23 mouse cellular contexts compared by ENCODE assay signal in genomic region chr8:64983150-64983897, GRCm38 (mm10). TPM values are rescaled to one million over a fixed set of nuclear protein-coding genes. Genes with fewer than 3 reads are reported as not detected.
DNase-seq lines count a peak whose midpoint lies in the region; ATAC-seq lines count a peak whose summit lies in the region.
"Had no signal": no experiment of that assay in that cellular context is flagged by ENCODE, and none has a peak within 500 bp of the region (broad histone marks: within the 10 kb centered on the region; RNA-seq: fewer than 3 reads in every experiment).

No protein-coding gene starts in this region.

- DNase-seq in adrenal gland, adult 2 months = peak; percentile 27
- no peak for DNase-seq in adrenal gland, postnatal 4 days (ENCODE audit: low spot score in 2 of 2)
- DNase-seq in left cerebral cortex, postnatal 4 days = peak; percentile 58
- no peak for DNase-seq in left cerebral cortex, postnatal 14 days (ENCODE audit: low spot score in 2 of 2)
- DNase-seq in cerebellum, adult 11-12 months = peak; percentile 8
- DNase-seq in limb, embryonic 10.5 days (ENCODE audit: low spot score) = peak; percentile 31
- no peak for DNase-seq in Muller cell, postnatal 12 days (ENCODE audit: inconsistent ontology term)
- DNase-seq: gastrocnemius, postnatal 36 days; heart, postnatal 14 days; kidney, adult 11 months; layer of hippocampus, adult 9-11 months; lung, adult 2 months; lung, postnatal 36 days; right cerebral cortex, postnatal 25 days; thymus, postnatal 4 days had no signal

- ATAC-seq in intestine, embryonic 15.5 days = no peak
- ATAC-seq: forebrain, embryonic 15.5 days had no signal

- no peak overlapping the region for H3K4me3 ChIP-seq in limb, embryonic 10.5 days
- H3K4me3 ChIP-seq in intestine, embryonic 15.5 days (replicated peaks) = no peak overlapping the region
- H3K4me3 ChIP-seq: forebrain, embryonic 15.5 days; hindbrain, embryonic 13.5 days; midbrain, embryonic 10.5 days; neural tube, embryonic 13.5 days had no signal

- intact Hi-C loops in left cerebral cortex, postnatal 4 days (cut with DNase I) = no loop called here
- intact Hi-C loops in left cerebral cortex, postnatal 14 days (cut with DNase I) = no loop called here

- H3K27ac ChIP-seq in limb, embryonic 10.5 days = no peak overlapping the region
- H3K27ac ChIP-seq in intestine, embryonic 15.5 days = no peak overlapping the region
- H3K27ac ChIP-seq: forebrain, embryonic 15.5 days; hindbrain, embryonic 13.5 days; midbrain, embryonic 10.5 days; neural tube, embryonic 13.5 days had no signal

- H3K9me3 ChIP-seq in limb, embryonic 10.5 days (replicated peaks) = no peaks in the 10 kb centered on the region
- no peaks in the 10 kb centered on the region for H3K9me3 ChIP-seq in intestine, embryonic 15.5 days
- H3K9me3 ChIP-seq: forebrain, embryonic 15.5 days; hindbrain, embryonic 13.5 days; midbrain, embryonic 10.5 days; neural tube, embryonic 13.5 days had no signal

- no peak overlapping the region for H3K4me2 ChIP-seq in intestine, embryonic 15.5 days (replicated peaks)
- H3K4me2 ChIP-seq: forebrain, embryonic 15.5 days; heart, embryonic 11.5 days; hindbrain, embryonic 13.5 days; neural tube, embryonic 13.5 days had no signal

- 80% methylated on average over 20 of the region's 20 CpGs for WGBS in limb, embryonic 10.5 days
- 71% methylated on average over 20 of the region's 20 CpGs for WGBS in intestine, embryonic 15.5 days

- H3K4me1 ChIP-seq in limb, embryonic 10.5 days = peaks cover 9% of the 10 kb centered on the region; the same call in 1 of the 2 replicates
- H3K4me1 ChIP-seq in intestine, embryonic 15.5 days (replicated peaks) = no peaks in the 10 kb centered on the region
- H3K4me1 ChIP-seq: forebrain, embryonic 15.5 days; hindbrain, embryonic 13.5 days; neural tube, embryonic 13.5 days had no signal

- no peaks in the 10 kb centered on the region for H3K36me3 ChIP-seq in limb, embryonic 10.5 days
- H3K36me3 ChIP-seq in intestine, embryonic 15.5 days = no peaks in the 10 kb centered on the region
- H3K36me3 ChIP-seq: forebrain, embryonic 15.5 days; hindbrain, embryonic 13.5 days; midbrain, embryonic 10.5 days; neural tube, embryonic 13.5 days had no signal

- no peaks in the 10 kb centered on the region for H3K27me3 ChIP-seq in limb, embryonic 10.5 days (ENCODE audit: low read depth, poor library complexity, severe bottlenecking)
- no peaks in the 10 kb centered on the region for H3K27me3 ChIP-seq in intestine, embryonic 15.5 days (replicated peaks)
- H3K27me3 ChIP-seq: forebrain, embryonic 15.5 days; hindbrain, embryonic 13.5 days; neural tube, embryonic 13.5 days had no signal

- H3K9ac ChIP-seq in intestine, embryonic 15.5 days = no peak overlapping the region
- H3K9ac ChIP-seq: forebrain, embryonic 15.5 days; hindbrain, embryonic 13.5 days; neural tube, embryonic 13.5 days had no signal

RNA-seq across cellular contexts. Expression of gene Trim75, which starts 4.3 kb away (rescaled TPM):
- total RNA-seq in adrenal gland, adult 2 months (2021) = not detected
- not detected in 2 replicates for polyA plus RNA-seq in adrenal gland, adult 2 months (2012; rRNA removed)
- not detected for total RNA-seq in adrenal gland, postnatal 4 days (2021)
- not detected for total RNA-seq in left cerebral cortex, postnatal 4 days (2021)
- total RNA-seq in left cerebral cortex, postnatal 14 days (2021) = not detected
- polyA plus RNA-seq in limb, embryonic 10.5 days (2016; fragmentation: Nextera tagmentation; extraction: Ambion mirVana) = not detected in 2 replicates
- not detected in 2 replicates for polyA plus RNA-seq in intestine, embryonic 15.5 days (2015; fragmentation: Nextera tagmentation; extraction: Ambion mirVana)
- total RNA-seq: gastrocnemius, postnatal 36 days; heart, postnatal 14 days; left cerebral cortex, postnatal 10 days; liver, adult 2 months had no signal
- polyA plus RNA-seq: forebrain, embryonic 15.5 days; liver, adult 2 months; lung, adult 2 months; midbrain, embryonic 10.5 days had no signal

RNA-seq across cellular contexts. Expression of gene Trim61, which starts 35.0 kb away (rescaled TPM):
- total RNA-seq in adrenal gland, adult 2 months (2021) = not detected
- polyA plus RNA-seq in adrenal gland, adult 2 months (2012; rRNA removed) = not detected in 2 replicates
- total RNA-seq in adrenal gland, postnatal 4 days (2021) = not detected
- total RNA-seq in left cerebral cortex, postnatal 4 days (2021) = not detected
- not detected for total RNA-seq in left cerebral cortex, postnatal 14 days (2021)
- not detected in 2 replicates for polyA plus RNA-seq in limb, embryonic 10.5 days (2016; fragmentation: Nextera tagmentation; extraction: Ambion mirVana)
- not detected in 2 replicates for polyA plus RNA-seq in intestine, embryonic 15.5 days (2015; fragmentation: Nextera tagmentation; extraction: Ambion mirVana)
- total RNA-seq: gastrocnemius, postnatal 36 days; heart, postnatal 14 days; left cerebral cortex, postnatal 10 days; liver, adult 2 months had no signal
- polyA plus RNA-seq: forebrain, embryonic 15.5 days; hindbrain, embryonic 13.5 days; liver, adult 2 months; lung, adult 2 months; neural tube, embryonic 13.5 days had no signal

RNA-seq across cellular contexts. Expression of gene Trim60, which starts 35.1 kb away (rescaled TPM):
- total RNA-seq in adrenal gland, adult 2 months (2021) = not detected
- polyA plus RNA-seq in adrenal gland, adult 2 months (2012; rRNA removed) = not detected in 2 replicates
- not detected for total RNA-seq in adrenal gland, postnatal 4 days (2021)
- total RNA-seq in left cerebral cortex, postnatal 4 days (2021) = not detected
- not detected for total RNA-seq in left cerebral cortex, postnatal 14 days (2021)
- polyA plus RNA-seq in limb, embryonic 10.5 days (2016; fragmentation: Nextera tagmentation; extraction: Ambion mirVana) = not detected in 2 replicates
- not detected in 2 replicates for polyA plus RNA-seq in intestine, embryonic 15.5 days (2015; fragmentation: Nextera tagmentation; extraction: Ambion mirVana)
- total RNA-seq: gastrocnemius, postnatal 36 days; heart, postnatal 14 days; left cerebral cortex, postnatal 10 days; liver, adult 2 months had no signal
- polyA plus RNA-seq: forebrain, embryonic 15.5 days; heart, embryonic 11.5 days; hindbrain, embryonic 13.5 days; liver, adult 2 months; lung, adult 2 months; midbrain, embryonic 10.5 days; neural tube, embryonic 13.5 days had no signal

RNA-seq across cellular contexts. Expression of gene Tmem192, which starts 36.3 kb away (rescaled TPM):
- 10 to 100 TPM; 57.5 to 77.8 TPM for total RNA-seq in adrenal gland, adult 2 months (2021)
- polyA plus RNA-seq in adrenal gland, adult 2 months (2012; rRNA removed) = 141 and 177 TPM in 2 replicates
- 10 to 100 TPM; 42.9 to 46.6 TPM for total RNA-seq in adrenal gland, postnatal 4 days (2021)
- total RNA-seq in left cerebral cortex, postnatal 4 days (2021) = 10 to 100 TPM; 14.1 to 18.7 TPM
- 10 to 100 TPM; 17.2 TPM for total RNA-seq in left cerebral cortex, postnatal 14 days (2021)
- polyA plus RNA-seq in limb, embryonic 10.5 days (2016; fragmentation: Nextera tagmentation; extraction: Ambion mirVana) = 17.8 and 19.2 TPM in 2 replicates
- 46.0 and 50.8 TPM in 2 replicates for polyA plus RNA-seq in intestine, embryonic 15.5 days (2015; fragmentation: Nextera tagmentation; extraction: Ambion mirVana)

RNA-seq across cellular contexts. Expression of gene Apela, which starts 53.8 kb away (rescaled TPM):
- not detected for total RNA-seq in adrenal gland, adult 2 months (2021)
- not detected in 2 replicates for polyA plus RNA-seq in adrenal gland, adult 2 months (2012; rRNA removed)
- total RNA-seq in adrenal gland, postnatal 4 days (2021) = 1 to 10 TPM in 1 of 2 experiments, not detected in 1; 1.4 TPM
- total RNA-seq in left cerebral cortex, postnatal 4 days (2021) = under 1 TPM in 1 of 2 experiments, not detected in 1; 0.56 TPM
- total RNA-seq in left cerebral cortex, postnatal 14 days (2021) = not detected
- polyA plus RNA-seq in limb, embryonic 10.5 days (2016; fragmentation: Nextera tagmentation; extraction: Ambion mirVana) = 1.8 and 2.4 TPM in 2 replicates
- polyA plus RNA-seq in intestine, embryonic 15.5 days (2015; fragmentation: Nextera tagmentation; extraction: Ambion mirVana) = 3.6 and 6.9 TPM in 2 replicates
- total RNA-seq: gastrocnemius, postnatal 36 days; heart, postnatal 14 days; left cerebral cortex, postnatal 10 days; liver, adult 2 months had no signal
- polyA plus RNA-seq: liver, adult 2 months; lung, adult 2 months had no signal

Comparison
In these comparisons a context has a peak if more than half of its experiments do, and no peak if none do; other contexts are left out.
1. DNase-seq: peak in adrenal gland, adult 2 months (single experiment), left cerebral cortex, postnatal 4 days (single experiment), cerebellum, adult 11-12 months (single experiment) and limb, embryonic 10.5 days (single experiment); none in adrenal gland, postnatal 4 days (0 of 2), left cerebral cortex, postnatal 14 days (0 of 2) and Muller cell, postnatal 12 days (single experiment).